ENCODE assay signal across 20 mouse cellular contexts in genomic region chr8:88544677-88545076, GRCm38 (mm10). TPM values are rescaled to one million over a fixed set of nuclear protein-coding genes. Genes with fewer than 3 reads are reported as not detected.
A peak's percentile ranks its signal among the peaks of the same experiment; 100 is the strongest.
DNase-seq lines count a peak whose midpoint lies in the region; ATAC-seq lines count a peak whose summit lies in the region.
"Had no signal": no experiment of that assay in that cellular context is flagged by ENCODE, and none has a peak within 500 bp of the region (broad histone marks: within the 10 kb centered on the region; RNA-seq: fewer than 3 reads in every experiment).

No protein-coding gene starts in this region.

- H3K36me3 ChIP-seq in kidney, embryonic 14.5 days (ENCODE audit: control insufficient read depth, insufficient read depth, low read length), result peaks cover 18% of the 10 kb centered on the region; the same call in 1 of the 2 replicates
- peaks cover 25% of the 10 kb centered on the region for H3K36me3 ChIP-seq in neural tube, embryonic 13.5 days
- peaks cover 10% of the 10 kb centered on the region; the same call in 1 of the 2 replicates for H3K36me3 ChIP-seq in stomach, embryonic 15.5 days
- H3K36me3 ChIP-seq: liver, embryonic 15.5 days had no signal

- no peaks in the 10 kb centered on the region for H3K27me3 ChIP-seq in kidney, embryonic 14.5 days (ENCODE audit: control insufficient read depth, insufficient read depth, low read length)
- H3K27me3 ChIP-seq in neural tube, embryonic 13.5 days, result no peaks in the 10 kb centered on the region
- H3K27me3 ChIP-seq in stomach, embryonic 15.5 days (replicated peaks), result no peaks in the 10 kb centered on the region
- H3K27me3 ChIP-seq: hindbrain, embryonic 13.5 days; intestine, embryonic 15.5 days; liver, embryonic 15.5 days; neural tube, embryonic 12.5 days had no signal

- H3K9ac ChIP-seq in kidney, embryonic 14.5 days (ENCODE audit: low read depth, low read length), result no peak overlapping the region
- H3K9ac ChIP-seq in neural tube, embryonic 13.5 days, result no peak overlapping the region
- H3K9ac ChIP-seq in stomach, embryonic 15.5 days, result no peak overlapping the region
- H3K9ac ChIP-seq: hindbrain, embryonic 13.5 days; intestine, embryonic 15.5 days; liver, embryonic 15.5 days; neural tube, embryonic 12.5 days had no signal

- H3K4me3 ChIP-seq in kidney, embryonic 14.5 days (ENCODE audit: low read length), result no peak overlapping the region
- no peak overlapping the region for H3K4me3 ChIP-seq in neural tube, embryonic 13.5 days
- H3K4me3 ChIP-seq in stomach, embryonic 15.5 days (replicated peaks), result no peak overlapping the region
- H3K4me3 ChIP-seq: heart, embryonic 10.5 days; hindbrain, embryonic 13.5 days; intestine, embryonic 15.5 days; liver, embryonic 15.5 days; neural tube, embryonic 12.5 days had no signal

- ATAC-seq in kidney, embryonic 14.5 days (ENCODE audit: low FRiP score, low TSS enrichment), result peak; percentile 58
- ATAC-seq in neural tube, embryonic 13.5 days (ENCODE audit: low read depth), result 0 out of 2 replicates have a peak, but pooled peaks have one; percentile 4
- ATAC-seq in stomach, embryonic 15.5 days (ENCODE audit: insufficient read depth, low FRiP score, low read depth), result no peak
- ATAC-seq: intestine, embryonic 15.5 days; midbrain, embryonic 16.5 days had no signal

- no peak for DNase-seq in kidney, postnatal 36 days
- no peak for DNase-seq in neural tube, embryonic 10.5 days (ENCODE audit: extremely low spot score, low spot score)
- peak; percentile 56 for DNase-seq in forelimb bud, embryonic 11.5 days (ENCODE audit: low read depth, low spot score)
- no peak for DNase-seq in spleen, postnatal 4 days (ENCODE audit: low spot score in 2 of 2)
- DNase-seq: adrenal gland, postnatal 14 days; B cell, adult 2 months; cerebellum, adult 11-12 months; cerebellum, postnatal 25 days; gastrocnemius, postnatal 14 days; heart, postnatal 14 days; spleen, adult 18-20 months had no signal

- WGBS in kidney, embryonic 14.5 days, result 33% methylated on average over 4 of the region's 4 CpGs
- 84% methylated on average over 4 of the region's 4 CpGs for WGBS in neural tube, embryonic 13.5 days
- WGBS in stomach, embryonic 15.5 days, result 63% methylated on average over 4 of the region's 4 CpGs

- no peak overlapping the region for H3K4me2 ChIP-seq in kidney, embryonic 14.5 days (replicated peaks; ENCODE audit: low read depth, low read length)
- H3K4me2 ChIP-seq in neural tube, embryonic 13.5 days, result no peak overlapping the region
- H3K4me2 ChIP-seq in stomach, embryonic 15.5 days, result no peak overlapping the region
- H3K4me2 ChIP-seq: hindbrain, embryonic 13.5 days; intestine, embryonic 15.5 days; liver, embryonic 15.5 days; neural tube, embryonic 12.5 days had no signal

- H3K4me1 ChIP-seq in kidney, embryonic 14.5 days (ENCODE audit: control insufficient read depth, insufficient read depth, low read length), result peaks cover 42% of the 10 kb centered on the region
- peaks cover 8% of the 10 kb centered on the region for H3K4me1 ChIP-seq in neural tube, embryonic 13.5 days (replicated peaks)
- H3K4me1 ChIP-seq in stomach, embryonic 15.5 days, result peaks cover 28% of the 10 kb centered on the region
- H3K4me1 ChIP-seq: liver, embryonic 15.5 days; neural tube, embryonic 12.5 days had no signal

- peak overlapping the region; percentile 95; the same call in 1 of the 2 replicates for H3K27ac ChIP-seq in kidney, embryonic 14.5 days (ENCODE audit: low read depth, low read length)
- no peak overlapping the region for H3K27ac ChIP-seq in neural tube, embryonic 13.5 days (replicated peaks)
- peak overlapping the region; percentile 94; the same call in 1 of the 2 replicates for H3K27ac ChIP-seq in stomach, embryonic 15.5 days
- H3K27ac ChIP-seq: heart, embryonic 10.5 days; hindbrain, embryonic 13.5 days; liver, embryonic 15.5 days; neural tube, embryonic 12.5 days had no signal

- peaks cover 10% of the 10 kb centered on the region for H3K9me3 ChIP-seq in kidney, embryonic 14.5 days (ENCODE audit: control insufficient read depth, low read length)
- H3K9me3 ChIP-seq in neural tube, embryonic 13.5 days, result no peaks in the 10 kb centered on the region
- no peaks in the 10 kb centered on the region for H3K9me3 ChIP-seq in stomach, embryonic 15.5 days
- H3K9me3 ChIP-seq: heart, embryonic 10.5 days; hindbrain, embryonic 13.5 days; intestine, embryonic 15.5 days; liver, embryonic 15.5 days had no signal

RNA-seq across cellular contexts. Expression of gene Nkd1, which starts 23.5 kb away (rescaled TPM):
- polyA plus RNA-seq in kidney, embryonic 14.5 days (2014; fragmentation: Nextera tagmentation; extraction: Ambion mirVana), result 52.4 and 60.9 TPM in 2 replicates
- 48.9 and 52.3 TPM in 2 replicates for polyA plus RNA-seq in neural tube, embryonic 13.5 days (2015; fragmentation: Nextera tagmentation; extraction: Ambion mirVana)
- 40.4 and 42.0 TPM in 2 replicates for polyA plus RNA-seq in stomach, embryonic 15.5 days (2015; fragmentation: Nextera tagmentation; extraction: Ambion mirVana)
